Mouse (Mus musculus) ZHBTc4 (cell line): Measurements from ENCODE around the gene 2610042L04Rik.
A peak's percentile ranks its signal among the peaks of the same experiment; 100 is the strongest.
"Not testable (repeated sequence)": the region's sequence is repeated elsewhere in the genome, so short reads cannot be mapped to it uniquely, and the experiment has no call there.

ENCODE experiments used
- DNase-seq: peaks from one replicate; pipeline ENCODE4 v3.0.0-alpha.2; 2011; ENCODE audit warnings: low read depth, low spot score

2610042L04Rik gene

DNA sequence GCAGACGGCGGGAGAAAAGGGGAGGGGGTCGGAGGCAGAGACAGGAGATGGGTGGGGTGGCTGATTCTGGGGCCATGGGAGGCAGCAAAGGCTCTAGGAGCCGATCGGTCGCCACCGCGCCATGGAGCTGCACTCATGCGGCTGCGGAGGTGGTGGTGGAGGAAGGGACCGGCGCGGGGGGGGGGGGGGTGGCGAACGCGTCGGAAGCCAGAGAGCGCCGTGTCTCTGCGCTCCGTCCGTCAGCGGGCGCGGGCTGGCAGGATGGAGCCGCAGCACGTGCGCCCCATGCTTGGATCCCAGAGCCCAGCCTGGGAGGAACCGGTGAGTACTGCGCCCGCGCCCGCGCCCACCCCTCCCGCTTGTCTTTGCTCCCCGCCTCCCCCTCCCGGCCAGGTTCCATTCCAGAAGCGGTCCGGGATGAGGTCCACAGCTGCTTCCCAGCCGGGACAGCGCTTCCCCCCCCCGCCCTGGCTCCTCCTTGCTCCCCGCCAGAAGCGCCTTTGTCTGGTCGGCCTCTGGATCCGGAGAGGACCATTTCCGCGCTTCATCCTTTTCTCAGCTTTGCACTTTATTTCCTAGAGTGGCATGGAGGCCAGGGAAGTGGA, at the start of gene 2610042L04Rik:
Gene 2610042L04Rik, plus strand, starts transcription at position 288 of the 605 bp plus-strand sequence.
- DNase-seq, result peak; percentile 33

DNA sequence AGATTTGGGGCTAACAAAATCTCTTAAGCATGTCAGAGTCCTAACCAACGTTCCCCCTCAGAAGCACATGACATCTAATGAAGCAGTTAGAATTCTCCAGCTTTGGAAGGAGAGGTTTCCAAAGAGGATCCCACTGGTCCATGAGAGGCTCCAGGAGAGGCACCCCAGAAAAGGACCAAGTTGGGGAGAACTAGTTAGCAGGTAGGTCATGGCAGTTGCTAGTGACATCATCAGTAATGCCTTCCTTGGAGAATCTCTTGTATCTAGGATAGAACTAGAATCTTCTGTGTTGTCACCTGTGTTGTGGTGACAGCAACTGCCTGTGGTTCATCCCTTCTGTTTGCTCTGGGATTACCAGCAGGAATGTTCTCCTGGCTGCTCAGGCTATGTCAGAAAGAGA, 17.6 kb upstream of the 2610042L04Rik start, which contains the start of gene Gm3149:
Gene Gm3149, plus strand, starts transcription at position 301 of the 400 bp plus-strand sequence.
- not testable (repeated sequence) for DNase-seq

DNA sequence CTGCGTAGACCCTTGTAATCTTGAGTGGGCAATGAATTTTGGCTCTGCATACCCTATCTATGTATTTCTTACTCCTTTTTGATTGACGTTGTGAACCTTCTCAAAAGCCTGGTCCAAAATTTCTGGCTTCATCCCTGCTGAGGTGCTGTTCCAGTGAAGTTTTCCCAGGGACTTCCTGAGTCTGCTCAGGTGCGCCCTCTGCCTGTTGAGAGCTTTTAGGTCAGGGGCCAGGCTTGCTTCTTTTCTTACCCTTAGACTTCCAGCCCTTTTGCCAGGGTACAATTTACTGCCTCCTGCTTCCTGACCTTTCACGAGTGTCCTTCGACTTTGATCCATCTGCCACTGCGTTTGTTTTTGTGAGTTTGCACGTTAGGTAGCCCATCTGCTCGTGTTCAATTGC, 943 bp downstream of the 2610042L04Rik start:
- DNase-seq, result not testable (repeated sequence)

DNA sequence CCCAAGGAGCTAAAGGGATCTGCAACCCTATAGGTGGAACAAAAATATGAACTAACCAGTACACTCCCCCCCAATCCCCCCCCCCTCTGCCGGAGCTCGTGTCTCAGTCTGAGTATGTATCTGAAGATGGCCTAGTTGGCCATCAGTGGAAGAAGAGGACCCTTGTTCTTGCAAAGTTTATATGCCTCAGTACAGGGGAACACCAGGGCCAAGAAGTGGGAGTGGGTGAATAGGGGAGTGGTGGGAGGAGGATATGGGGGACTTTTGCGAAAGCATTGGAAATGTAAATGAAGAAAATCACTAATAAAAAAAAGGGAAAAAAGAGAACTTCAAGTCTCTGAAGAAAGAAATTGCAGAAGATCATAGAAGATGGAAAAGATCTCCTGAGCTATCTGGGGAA, 34.4 kb downstream of the 2610042L04Rik start:
- DNase-seq, result not testable (repeated sequence)

DNA sequence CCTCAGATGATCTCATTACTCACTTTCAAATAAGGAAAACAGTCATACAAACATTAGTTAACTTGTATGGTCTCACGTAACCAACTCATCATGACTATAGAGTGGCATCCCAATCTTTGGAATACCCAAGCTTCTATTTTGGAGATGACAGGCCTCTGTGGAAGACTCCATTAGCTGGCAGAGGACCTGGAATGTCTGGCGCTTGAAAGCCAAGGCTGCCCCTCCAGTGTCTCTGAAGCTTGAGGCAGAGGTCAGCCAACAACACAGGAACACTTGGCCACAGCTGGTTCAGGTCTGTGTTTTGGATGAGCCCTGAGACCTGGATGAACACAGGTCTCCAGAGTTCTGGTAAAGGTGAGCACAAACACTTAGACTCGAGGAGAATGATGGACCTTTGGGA, 35.1 kb downstream of the 2610042L04Rik start:
- not testable (repeated sequence) for DNase-seq

DNA sequence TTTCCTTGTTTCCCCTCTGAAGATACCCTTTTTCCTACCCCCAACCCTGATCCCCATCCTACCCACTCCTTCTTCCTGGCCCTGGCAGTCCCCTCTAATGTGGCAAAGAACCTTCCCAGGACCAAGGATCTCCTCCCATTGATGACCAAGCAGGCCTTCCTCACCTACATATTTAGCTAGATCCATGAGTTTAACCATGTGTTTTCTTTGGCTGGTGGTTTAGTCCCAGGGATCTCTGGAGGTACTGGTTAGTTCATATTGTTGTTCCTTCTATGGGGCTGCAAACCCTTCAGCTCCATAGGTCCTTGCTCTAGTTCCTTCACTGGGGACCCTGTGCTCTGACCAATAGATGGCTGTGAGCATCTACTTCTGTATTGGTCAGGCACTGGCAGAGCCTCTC, 43.3 kb downstream of the 2610042L04Rik start:
- not testable (repeated sequence) for DNase-seq

DNA sequence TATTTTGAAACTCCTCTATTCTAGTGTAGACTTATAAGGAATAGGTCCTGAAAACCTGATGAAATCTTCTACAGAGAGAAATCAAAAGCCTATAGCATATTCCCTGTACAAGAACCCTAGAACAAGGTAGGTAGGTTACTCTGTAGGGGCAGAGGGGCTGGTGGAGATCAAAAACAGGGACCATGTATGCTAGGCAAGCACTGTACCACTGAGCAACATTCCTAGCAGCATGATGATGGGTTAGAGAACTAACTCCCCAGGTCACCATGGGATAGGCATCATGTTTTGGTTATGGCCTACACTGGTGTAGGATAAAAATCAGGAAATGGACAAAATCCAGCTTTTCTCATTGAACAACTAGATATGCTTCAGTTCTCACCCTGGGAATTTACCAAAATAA, 51.0 kb downstream of the 2610042L04Rik start:
- not testable (repeated sequence) for DNase-seq

DNA sequence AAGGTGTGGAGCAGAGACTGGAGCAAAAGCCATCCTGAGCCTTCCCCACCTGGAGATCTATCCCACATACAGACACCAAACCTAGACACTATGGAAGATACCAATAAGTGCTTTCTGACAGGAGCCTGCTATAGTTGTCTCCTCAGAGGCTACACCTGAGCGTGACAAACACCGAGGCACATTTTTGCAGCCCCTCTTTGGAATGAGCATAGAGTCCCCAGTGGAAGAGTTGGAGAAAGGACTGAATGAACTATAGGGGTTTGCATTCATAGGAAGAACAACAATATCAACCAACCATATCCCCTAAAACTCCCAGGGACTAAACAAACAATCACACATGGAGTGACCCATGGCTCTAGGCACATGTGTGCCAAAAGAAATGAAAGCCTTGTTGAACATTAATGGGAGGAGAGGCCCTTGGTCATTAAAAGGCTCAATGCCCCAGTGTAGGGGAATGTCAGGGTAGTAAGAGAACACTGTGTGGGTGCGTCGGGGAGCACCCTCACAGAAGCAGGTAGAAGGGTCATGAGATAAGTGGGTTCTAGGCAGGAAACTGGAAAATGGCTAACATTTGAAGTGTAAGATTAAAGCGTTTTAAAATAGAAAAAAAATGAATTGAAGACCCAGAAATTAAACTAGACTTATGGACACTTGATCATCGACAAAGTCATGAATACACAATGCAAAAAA, 58.4 kb downstream of the 2610042L04Rik start:
- DNase-seq, result not testable (repeated sequence)

DNA sequence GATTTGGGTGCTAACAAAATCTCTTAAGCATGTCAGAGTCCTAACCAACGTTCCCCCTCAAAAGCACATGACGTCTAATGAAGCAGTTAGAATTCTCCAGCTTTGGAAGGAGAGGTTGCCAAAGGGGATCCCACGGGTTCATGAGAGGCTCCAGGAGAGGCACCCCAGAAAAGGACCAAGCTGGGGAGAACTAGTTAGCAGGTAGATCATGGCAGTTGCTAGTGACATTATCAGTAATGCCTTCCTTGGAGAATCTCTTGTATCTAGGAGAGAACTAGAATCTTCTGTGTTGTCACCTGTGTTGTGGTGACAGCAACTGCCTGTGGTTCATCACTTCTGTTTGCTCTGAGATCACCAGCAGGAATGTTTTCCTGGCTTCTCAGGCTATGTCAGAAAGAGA, 62.7 kb downstream of the 2610042L04Rik start, which contains the start of gene Gm3159:
Gene Gm3159, plus strand, starts transcription at position 301 of the 400 bp plus-strand sequence.
- DNase-seq, result not testable (repeated sequence)

DNA sequence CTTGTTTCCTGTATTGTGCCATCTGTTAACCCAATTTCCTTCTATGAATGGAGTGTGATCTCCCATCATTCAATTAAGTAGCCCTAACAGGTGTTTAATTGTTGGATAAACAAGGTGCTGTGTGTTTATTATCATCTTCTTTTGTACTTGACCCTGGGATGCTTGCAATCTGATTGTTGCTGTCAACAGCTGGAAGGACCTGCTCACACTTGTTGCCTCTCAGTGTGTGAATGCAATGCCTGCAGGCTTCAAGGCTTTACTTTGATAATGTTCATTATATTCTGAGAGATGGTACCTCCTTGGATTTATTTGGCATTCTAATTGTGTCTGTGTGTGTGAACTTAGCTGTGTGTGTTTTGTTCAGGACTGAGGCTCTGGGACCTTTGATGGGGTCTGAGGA, 64.1 kb downstream of the 2610042L04Rik start:
- not testable (repeated sequence) for DNase-seq

DNA sequence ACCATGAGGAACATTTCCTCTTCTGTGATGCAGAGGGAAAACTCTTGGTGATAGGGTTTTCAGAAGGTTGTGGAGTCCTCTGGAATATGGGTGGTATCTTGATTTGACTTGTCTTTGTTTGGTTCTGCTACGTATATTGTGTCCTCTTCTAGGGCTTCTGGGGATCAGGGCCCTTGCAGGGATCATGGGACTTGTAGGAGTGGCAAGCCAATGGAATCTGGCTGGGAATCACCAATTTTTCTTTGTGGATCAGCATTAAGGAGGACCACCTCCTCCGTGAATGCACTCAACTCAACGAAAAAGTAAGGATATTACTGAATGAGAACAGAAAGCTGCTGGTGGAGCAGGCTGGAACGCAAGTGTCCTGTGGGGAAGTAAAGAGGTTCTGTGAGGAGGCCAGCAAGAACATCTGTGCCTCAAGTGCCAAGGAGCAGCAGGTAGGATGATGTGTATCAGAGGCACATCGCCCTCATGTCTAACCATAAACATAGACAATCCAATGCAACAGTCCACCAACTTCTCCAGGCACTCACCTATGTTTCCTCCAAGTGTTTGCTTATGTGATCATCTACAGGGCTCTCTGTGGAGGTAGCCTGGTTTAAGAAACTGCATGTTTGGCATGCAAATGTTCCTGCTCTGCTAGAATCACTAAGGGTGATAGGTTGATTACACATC, 65.7 kb downstream of the 2610042L04Rik start:
- DNase-seq, result not testable (repeated sequence)

DNA sequence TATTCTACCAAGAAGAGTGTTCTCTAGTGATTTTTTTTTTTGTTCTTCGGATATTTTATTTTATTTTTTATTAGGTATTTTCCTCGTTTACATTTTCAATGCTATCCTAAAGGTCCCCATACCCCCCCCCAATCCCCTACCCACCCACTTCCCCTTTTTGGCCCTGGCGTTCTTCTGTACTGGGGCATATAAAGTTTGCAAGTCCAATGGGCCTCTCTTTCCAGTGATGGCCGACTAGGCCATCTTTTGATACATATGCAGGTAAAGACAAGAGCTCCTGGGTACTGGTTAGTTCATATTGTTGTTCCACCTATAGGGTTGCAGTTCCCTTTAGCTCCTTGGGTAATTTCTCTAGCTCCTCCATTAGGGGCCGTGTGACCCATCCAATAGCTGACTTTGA, 66.7 kb downstream of the 2610042L04Rik start:
- not testable (repeated sequence) for DNase-seq

DNA sequence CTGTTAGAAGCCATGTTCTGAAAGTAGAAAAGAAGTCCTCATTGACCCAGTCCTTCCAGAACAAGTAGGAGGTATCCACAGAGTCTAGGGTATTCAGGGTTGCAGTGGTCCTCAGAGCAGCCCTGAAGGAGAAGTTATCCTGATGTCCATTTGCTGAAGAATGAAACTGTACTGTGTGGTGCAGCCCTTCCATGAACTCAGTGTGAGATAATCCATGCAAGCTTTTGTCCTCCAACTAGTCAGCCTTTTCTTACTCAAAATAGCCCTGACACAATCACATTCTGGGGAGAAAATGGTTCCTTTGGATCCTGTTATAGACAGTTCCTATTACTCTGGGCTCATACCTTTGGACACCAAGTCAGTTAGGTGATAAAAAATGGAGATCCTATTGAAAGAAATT, 69.3 kb downstream of the 2610042L04Rik start:
- DNase-seq, result not testable (repeated sequence)
